Mouse (Mus musculus): ENCODE data around the gene Rag2. TPM values are rescaled to one million over a fixed set of nuclear protein-coding genes. Genes with fewer than 3 reads are reported as not detected.

Gene Rag2
- not detected in 2 replicates for polyA plus RNA-seq (2015; fragmentation: Nextera tagmentation; extraction: Ambion mirVana)

GRCm38 (mm10) chr2:101624526-101624925 lies at the start of gene Rag2:
Gene Rag2 (plus strand): TSS chr2:101624718.
- H3K27me3 ChIP-seq (replicated peaks): no peaks in the 10 kb centered on the region
- H3K9me3 ChIP-seq: no peaks in the 10 kb centered on the region
- H3K4me3 ChIP-seq: no peak within 1 kb of the TSS
- H3K4me1 ChIP-seq: peaks cover 11% of the 10 kb centered on the region
- no peak for ATAC-seq (replicated peaks)
- H3K36me3 ChIP-seq (replicated peaks): no peaks in the 10 kb centered on the region
- H3K27ac ChIP-seq: no peak within 1 kb of the TSS
- 65% methylated on average over 4 of the region's 4 CpGs for WGBS
- H3K4me2 ChIP-seq: no peak within 1 kb of the TSS
- no peak within 1 kb of the TSS for H3K9ac ChIP-seq

DNA sequence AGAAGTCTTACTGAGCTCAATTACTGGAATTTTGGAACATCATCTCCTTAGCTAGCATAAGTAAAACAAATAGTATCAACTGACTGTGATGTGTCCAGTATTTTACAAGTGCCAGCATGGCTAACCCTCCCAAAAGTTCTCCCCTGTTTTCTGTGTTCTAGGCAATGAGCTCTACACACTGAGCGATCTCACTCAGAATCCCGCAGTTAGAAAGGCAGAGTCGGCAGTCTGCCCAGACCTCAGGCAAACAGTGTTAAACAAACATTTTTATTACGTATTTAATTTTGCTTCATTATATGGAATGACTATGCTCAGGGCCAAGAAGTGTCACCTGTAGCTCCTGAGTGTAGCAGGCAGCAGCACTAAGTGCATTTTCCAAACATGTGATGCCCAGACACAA lies 47.3 kb upstream of the Rag2 start:
- Histone ChIP-seq H3K9ac (no peak overlapping the region), H3K4me3 (no peak overlapping the region), H3K27ac (no peak overlapping the region), H3K36me3 (replicated peaks) (no peaks in the 10 kb centered on the region), H3K9me3 (no peaks in the 10 kb centered on the region), H3K4me2 (no peak overlapping the region), H3K27me3 (replicated peaks) (no peaks in the 10 kb centered on the region), H3K4me1 (no peaks in the 10 kb centered on the region)
- ATAC-seq (replicated peaks): no peak
- 86% methylated on average over 4 of the region's 4 CpGs for WGBS

DNA sequence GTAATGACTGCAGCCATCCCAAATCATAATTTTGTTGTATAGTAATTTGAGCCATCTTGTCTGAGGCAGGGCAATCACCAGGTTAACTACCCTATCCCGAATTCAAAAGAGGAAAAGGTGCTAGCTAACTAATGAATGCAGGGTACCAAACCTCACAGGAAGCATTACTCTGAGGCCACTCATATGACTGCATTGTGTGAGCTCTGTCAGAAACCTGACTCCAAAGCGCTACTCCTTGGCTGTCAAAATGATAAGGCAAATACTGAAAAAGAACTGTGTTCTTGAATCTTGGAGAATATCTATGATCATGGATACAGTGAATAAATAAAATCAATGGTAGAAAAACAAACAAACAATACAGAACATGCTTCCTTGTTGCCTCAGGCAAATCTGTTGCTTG lies 44.5 kb upstream of the Rag2 start:
- no peaks in the 10 kb centered on the region for H3K36me3 ChIP-seq (replicated peaks)
- WGBS: 85% methylated on average over 2 of the region's 2 CpGs
- H3K4me3 ChIP-seq: no peak overlapping the region
- H3K9me3 ChIP-seq: no peaks in the 10 kb centered on the region
- no peak overlapping the region for H3K9ac ChIP-seq
- no peaks in the 10 kb centered on the region for H3K27me3 ChIP-seq (replicated peaks)
- H3K27ac ChIP-seq: no peak overlapping the region
- no peaks in the 10 kb centered on the region for H3K4me1 ChIP-seq
- H3K4me2 ChIP-seq: no peak overlapping the region
- ATAC-seq (replicated peaks): no peak

DNA sequence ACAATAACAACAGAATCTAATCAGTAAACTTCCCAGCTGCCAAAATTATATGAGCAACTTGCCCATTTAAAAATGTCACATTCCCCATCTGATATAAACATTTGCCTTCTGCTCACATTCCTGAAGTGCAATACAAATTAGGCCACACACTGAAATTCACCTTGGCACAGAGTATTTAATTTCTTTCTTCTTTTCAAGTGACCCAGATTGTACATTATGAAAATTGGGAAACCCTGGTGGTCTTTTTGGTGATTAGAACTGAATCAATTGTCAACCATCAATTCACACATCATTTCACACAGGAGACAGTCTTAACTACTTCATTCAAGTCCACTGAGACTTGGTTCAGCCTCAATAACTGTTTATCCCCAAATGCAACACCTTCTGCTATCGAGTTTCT lies 44.1 kb upstream of the Rag2 start:
- H3K36me3 ChIP-seq (replicated peaks): no peaks in the 10 kb centered on the region
- no peak overlapping the region for H3K4me2 ChIP-seq
- no peak overlapping the region for H3K4me3 ChIP-seq
- no peak overlapping the region for H3K27ac ChIP-seq
- H3K27me3 ChIP-seq (replicated peaks): no peaks in the 10 kb centered on the region
- ATAC-seq (replicated peaks): no peak
- H3K4me1 ChIP-seq: no peaks in the 10 kb centered on the region
- no peaks in the 10 kb centered on the region for H3K9me3 ChIP-seq
- H3K9ac ChIP-seq: no peak overlapping the region
- 69% methylated on average over 1 of the region's 1 CpGs for WGBS

DNA sequence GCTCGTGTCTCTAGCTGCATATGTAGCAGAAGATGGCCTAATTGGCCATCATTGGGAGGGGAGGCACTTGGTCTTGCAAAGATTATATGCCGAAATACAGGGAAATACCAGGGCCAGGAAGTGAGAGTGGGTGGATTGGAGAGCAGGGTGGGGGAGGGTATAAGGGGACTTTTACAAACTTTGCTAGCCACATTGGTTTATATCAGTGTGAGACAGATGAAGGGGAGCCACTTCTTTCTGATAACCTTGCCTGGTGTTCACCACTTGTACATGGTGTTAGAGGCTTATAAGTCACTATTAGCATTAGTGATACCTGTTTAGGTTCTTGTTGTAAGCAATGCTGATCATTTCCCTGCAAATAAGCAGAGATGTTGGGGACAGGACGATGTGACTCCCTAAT lies 43.5 kb upstream of the Rag2 start:
- Histone ChIP-seq H3K9me3 (no peaks in the 10 kb centered on the region), H3K9ac (no peak overlapping the region), H3K4me2 (no peak overlapping the region), H3K27ac (no peak overlapping the region), H3K4me3 (no peak overlapping the region), H3K27me3 (replicated peaks) (no peaks in the 10 kb centered on the region), H3K36me3 (replicated peaks) (no peaks in the 10 kb centered on the region), H3K4me1 (no peaks in the 10 kb centered on the region)
- 89% methylated on average over 3 of the region's 3 CpGs for WGBS
- ATAC-seq (replicated peaks): no peak

DNA sequence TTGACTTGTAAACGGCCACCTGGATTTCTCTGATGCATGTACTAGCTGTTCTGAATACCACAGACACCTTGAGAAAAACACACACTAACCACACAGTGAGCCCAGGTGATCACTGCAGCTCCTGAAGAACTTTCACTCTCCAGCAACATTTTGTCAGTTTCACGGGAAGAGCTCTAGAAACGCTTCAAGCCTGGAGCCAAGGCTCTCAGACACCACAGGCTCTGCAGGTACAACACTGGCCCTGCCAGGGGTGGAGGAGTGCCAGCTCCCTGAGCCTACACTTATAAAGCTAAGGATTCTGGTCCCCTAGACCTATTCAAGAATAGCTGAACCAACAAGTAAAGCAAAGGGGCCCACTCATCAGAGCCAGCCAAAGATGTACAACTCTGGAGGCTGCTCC lies 43.1 kb upstream of the Rag2 start:
- H3K4me1 ChIP-seq: no peaks in the 10 kb centered on the region
- no peaks in the 10 kb centered on the region for H3K36me3 ChIP-seq (replicated peaks)
- 88% methylated on average over 3 of the region's 3 CpGs for WGBS

DNA sequence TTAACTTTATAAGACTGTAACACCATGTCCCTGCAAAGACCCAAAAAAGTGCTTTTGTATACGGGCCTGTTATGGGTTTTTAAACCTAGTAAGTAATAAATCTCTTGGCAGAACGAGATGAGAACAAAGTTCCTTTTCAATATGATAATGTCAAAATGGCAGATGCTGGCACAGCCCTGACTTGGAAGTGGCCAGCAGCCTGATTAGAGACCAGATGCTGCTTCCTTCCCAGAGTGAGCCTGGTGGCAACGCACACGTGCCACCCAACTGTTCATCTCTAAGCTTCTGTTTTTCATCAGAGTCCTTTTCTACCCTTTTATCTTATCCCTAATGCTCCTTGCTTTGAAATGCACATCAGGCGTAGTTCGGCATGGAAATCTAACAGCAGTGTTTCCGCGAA lies 33.2 kb upstream of the Rag2 start:
- ATAC-seq (replicated peaks): 0 out of 2 replicates have a peak, but pooled peaks have one; percentile 35
- no peak overlapping the region for H3K9ac ChIP-seq
- H3K4me3 ChIP-seq: no peak overlapping the region
- no peaks in the 10 kb centered on the region for H3K27me3 ChIP-seq (replicated peaks)
- H3K4me2 ChIP-seq: no peak overlapping the region
- peaks cover 26% of the 10 kb centered on the region for H3K4me1 ChIP-seq
- no peaks in the 10 kb centered on the region for H3K36me3 ChIP-seq (replicated peaks)
- no peaks in the 10 kb centered on the region for H3K9me3 ChIP-seq
- no peak overlapping the region for H3K27ac ChIP-seq
- 28% methylated on average over 8 of the region's 8 CpGs for WGBS

More for the DNA sequence above, 43.1 kb upstream of the Rag2 start:
- Histone ChIP-seq H3K27ac (no peak overlapping the region), H3K4me3 (no peak overlapping the region), H3K4me2 (no peak overlapping the region), H3K27me3 (replicated peaks) (no peaks in the 10 kb centered on the region), H3K9ac (no peak overlapping the region), H3K9me3 (no peaks in the 10 kb centered on the region)
- no peak for ATAC-seq (replicated peaks)

GRCm38 (mm10) chr2:101592023-101592841 lies 32.3 kb upstream of the Rag2 start:
- H3K4me1 ChIP-seq: peaks cover 26% of the 10 kb centered on the region
- H3K9me3 ChIP-seq: no peaks in the 10 kb centered on the region
- no peak overlapping the region for H3K4me2 ChIP-seq
- H3K27ac ChIP-seq: peak overlapping the region; percentile 73
- H3K9ac ChIP-seq: no peak overlapping the region
- no peaks in the 10 kb centered on the region for H3K27me3 ChIP-seq (replicated peaks)
- 12% methylated on average over 10 of the region's 10 CpGs for WGBS
- ATAC-seq (replicated peaks): peak; percentile 88
- no peak overlapping the region for H3K4me3 ChIP-seq
- H3K36me3 ChIP-seq (replicated peaks): no peaks in the 10 kb centered on the region

GRCm38 (mm10) chr2:101592886-101593285 lies 31.6 kb upstream of the Rag2 start:
- H3K4me2 ChIP-seq: no peak overlapping the region
- H3K4me1 ChIP-seq: peaks cover 26% of the 10 kb centered on the region
- H3K27ac ChIP-seq: peak overlapping the region; percentile 73
- H3K4me3 ChIP-seq: no peak overlapping the region
- H3K36me3 ChIP-seq (replicated peaks): no peaks in the 10 kb centered on the region
- ATAC-seq (replicated peaks): peak; percentile 56
- 26% methylated on average over 8 of the region's 8 CpGs for WGBS
- no peak overlapping the region for H3K9ac ChIP-seq
- no peaks in the 10 kb centered on the region for H3K27me3 ChIP-seq (replicated peaks)
- no peaks in the 10 kb centered on the region for H3K9me3 ChIP-seq

DNA sequence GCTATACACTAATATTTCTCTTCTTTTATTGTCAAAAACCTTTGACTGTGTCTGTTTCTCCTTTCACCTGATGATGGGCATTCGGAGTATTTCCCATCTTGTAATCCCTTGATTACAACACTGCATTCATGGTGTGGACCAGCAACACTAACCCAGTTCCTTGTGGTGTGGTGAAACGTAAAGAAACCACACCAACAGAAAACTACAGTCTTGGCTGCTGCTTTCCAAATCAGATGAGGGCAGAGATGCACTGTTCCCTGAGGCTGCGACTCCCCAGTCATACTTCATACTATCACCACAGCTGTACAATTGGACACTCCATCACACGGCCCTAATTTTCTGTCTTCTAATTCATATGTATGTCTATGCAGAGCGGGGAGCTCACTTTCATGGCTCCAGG lies 29.8 kb upstream of the Rag2 start:
- no peak for ATAC-seq (replicated peaks)
- Histone ChIP-seq H3K27ac (no peak overlapping the region), H3K27me3 (replicated peaks) (no peaks in the 10 kb centered on the region), H3K9me3 (no peaks in the 10 kb centered on the region), H3K4me2 (no peak overlapping the region), H3K4me3 (no peak overlapping the region), H3K4me1 (peaks cover 35% of the 10 kb centered on the region), H3K36me3 (replicated peaks) (no peaks in the 10 kb centered on the region), H3K9ac (no peak overlapping the region)
- 83% methylated on average over 5 of the region's 5 CpGs for WGBS

GRCm38 (mm10) chr2:101597186-101597585 lies 27.3 kb upstream of the Rag2 start:
- no peak overlapping the region for H3K9ac ChIP-seq
- no peak overlapping the region for H3K27ac ChIP-seq
- no peaks in the 10 kb centered on the region for H3K9me3 ChIP-seq
- H3K4me3 ChIP-seq: no peak overlapping the region
- ATAC-seq (replicated peaks): no peak
- H3K4me2 ChIP-seq: no peak overlapping the region
- no peaks in the 10 kb centered on the region for H3K36me3 ChIP-seq (replicated peaks)
- no peaks in the 10 kb centered on the region for H3K27me3 ChIP-seq (replicated peaks)
- peaks cover 37% of the 10 kb centered on the region for H3K4me1 ChIP-seq

- Histone ChIP-seq H3K9me3 (no peaks in the 10 kb centered on the region), H3K4me3 (no peak overlapping the region), H3K27me3 (replicated peaks) (no peaks in the 10 kb centered on the region), H3K4me2 (peak overlapping the region; percentile 28), H3K36me3 (replicated peaks) (no peaks in the 10 kb centered on the region), H3K27ac (peak overlapping the region; percentile 32), H3K4me1 (peaks cover 25% of the 10 kb centered on the region), H3K9ac (no peak overlapping the region)
- 35% methylated on average over 13 of the region's 13 CpGs for WGBS
- ATAC-seq (replicated peaks): peak; percentile 35; the same call in 1 of the 2 replicates
Observed at GRCm38 (mm10) chr2:101598190-101599181, 26.0 kb upstream of the Rag2 start.
